Mouse (Mus musculus) kidney, postnatal 0 days (tissue): ENCODE measurements around the gene Sfmbt2. TPM values are rescaled to one million over a fixed set of nuclear protein-coding genes. Genes with fewer than 3 reads are reported as not detected.

Experiments used
- ATAC-seq: fragments of 200-750 bp; cut with Nextera tagmentation; replicated peaks from 2 replicates; pipeline ENCODE4 v1.8.0; 2017; ENCODE audit warnings: low read depth, moderate number of reproducible peaks, moderate TSS enrichment, moderate library complexity; ENCODE audit not compliant: low FRiP score
- DNase-seq: peaks from one replicate; pipeline ENCODE4 v3.0.0-alpha.2; 2016; ENCODE audit warnings: low spot score
- H3K27ac ChIP-seq: fragments of 300-500 bp; sonication (generic); 2 replicates; pipeline ENCODE4 v1.5.1; 2014; ENCODE audit warnings: mild to moderate bottlenecking
- H3K27me3 ChIP-seq: fragments of 300-500 bp; sonication (generic); 2 replicates; pipeline ENCODE4 v1.6.1; 2014; ENCODE audit warnings: low read length, mixed read lengths; ENCODE audit not compliant: insufficient read depth
- H3K36me3 ChIP-seq: fragments of 300-500 bp; sonication (generic); 2 replicates; pipeline ENCODE4 v1.6.1; 2014; ENCODE audit warnings: low read length, mixed read lengths; ENCODE audit not compliant: insufficient read depth
- H3K4me1 ChIP-seq: fragments of 300-500 bp; sonication (generic); replicated peaks from 2 replicates; pipeline ENCODE4 v1.6.1; 2014; ENCODE audit warnings: antibody characterized with exemption, low read length, mixed read lengths; ENCODE audit not compliant: insufficient read depth
- H3K4me2 ChIP-seq: fragments of 300-500 bp; sonication (generic); 2 replicates; pipeline ENCODE4 v1.6.1; 2014; ENCODE audit warnings: mild to moderate bottlenecking, low read length, moderate library complexity, mixed read lengths
- H3K4me3 ChIP-seq: fragments of 300-500 bp; sonication (generic); replicated peaks from 2 replicates; pipeline ENCODE4 v1.5.1; 2014; ENCODE audit warnings: low read depth, low read length
- H3K9ac ChIP-seq: fragments of 300-500 bp; sonication (generic); 2 replicates; pipeline ENCODE4 v1.6.1; 2014; ENCODE audit warnings: low read depth, low read length
- H3K9me3 ChIP-seq: fragments of 300-500 bp; sonication (generic); replicated peaks from 2 replicates; pipeline ENCODE4 v1.6.1; 2016; ENCODE audit warnings: low read length, inconsistent platforms, mixed read lengths
- CTCF ChIP-seq: IDR thresholded peaks from 2 replicates; pipeline ENCODE4 v1.5.1; 2016; ENCODE audit warnings: antibody characterized with exemption, low read depth, mild to moderate bottlenecking, moderate library complexity
- WGBS: fragments of 180-500 bp; shearing (Covaris S2); extraction: QIAGEN DNeasy Blood & Tissue Kit; methylation state at CpG from one replicate; pipeline ENCODE4 v1.1.7; 2014; 5-methylcytosine and 5-hydroxymethylcytosine counted together
- microRNA counts: library from miRNA; unstranded; fragments of <30 nt; microRNA quantifications from one replicate; lab custom pipeline; 2015
- microRNA-seq: library from miRNA; unstranded; fragments of <30 nt; microRNA quantifications from one replicate; pipeline ENCODE4, GENCODE M21; 2016
- polyA plus RNA-seq: library from polyadenylated mRNA; unstranded; fragments of >200 nt; fragmentation: Nextera tagmentation; extraction: Ambion mirVana; gene quantifications from 2 replicates; pipeline ENCODE4 v1.2.1, GENCODE M21; 2015

Sfmbt2 gene
- polyA plus RNA-seq, 1 experiment from 2014 or later = 0.84 TPM

- H3K4me3 ChIP-seq = no peak overlapping the region
- no peak overlapping the region for H3K4me2 ChIP-seq
- no peak for TF ChIP-seq CTCF
- no peaks in the 10 kb centered on the region for H3K27me3 ChIP-seq
- H3K9me3 ChIP-seq = no peaks in the 10 kb centered on the region
- no peaks in the 10 kb centered on the region for H3K4me1 ChIP-seq
- H3K36me3 ChIP-seq = no peaks in the 10 kb centered on the region
- no peak for ATAC-seq
- 93% methylated on average over 4 of the region's 4 CpGs for WGBS
- DNase-seq = no peak
- no peak overlapping the region for H3K9ac ChIP-seq
- H3K27ac ChIP-seq = no peak overlapping the region
Observed at GRCm38 (mm10) chr2:10572311-10572710, 202.0 kb downstream of the Sfmbt2 start.

- 88% methylated on average over 3 of the region's 3 CpGs for WGBS
- Histone ChIP-seq H3K27me3 (no peaks in the 10 kb centered on the region), H3K4me3 (no peak overlapping the region), H3K4me1 (no peaks in the 10 kb centered on the region), H3K36me3 (no peaks in the 10 kb centered on the region), H3K9me3 (no peaks in the 10 kb centered on the region), H3K9ac (no peak overlapping the region), H3K4me2 (no peak overlapping the region), H3K27ac (no peak overlapping the region)
- TF ChIP-seq CTCF = no peak
- no peak for DNase-seq
- no peak for ATAC-seq
Observed at GRCm38 (mm10) chr2:10575962-10576740, 205.8 kb downstream of the Sfmbt2 start.

- no peaks in the 10 kb centered on the region for H3K9me3 ChIP-seq
- H3K9ac ChIP-seq = no peak overlapping the region
- H3K4me1 ChIP-seq = no peaks in the 10 kb centered on the region
- no peaks in the 10 kb centered on the region for H3K27me3 ChIP-seq
- H3K4me2 ChIP-seq = no peak overlapping the region
- ATAC-seq (no peak), DNase-seq (no peak)
- H3K36me3 ChIP-seq = no peaks in the 10 kb centered on the region
- H3K27ac ChIP-seq = no peak overlapping the region
- TF ChIP-seq CTCF = no peak
- H3K4me3 ChIP-seq = no peak overlapping the region
- WGBS = 79% methylated on average over 4 of the region's 4 CpGs
Observed at GRCm38 (mm10) chr2:10582673-10583072, 212.4 kb downstream of the Sfmbt2 start.

GRCm38 (mm10) chr2:10583103-10583502 lies 212.8 kb downstream of the Sfmbt2 start:
- Histone ChIP-seq H3K4me1 (no peaks in the 10 kb centered on the region), H3K36me3 (no peaks in the 10 kb centered on the region), H3K9ac (no peak overlapping the region), H3K27ac (no peak overlapping the region), H3K4me2 (no peak overlapping the region), H3K9me3 (no peaks in the 10 kb centered on the region), H3K27me3 (no peaks in the 10 kb centered on the region), H3K4me3 (no peak overlapping the region)
- TF ChIP-seq CTCF = no peak
- WGBS = 80% methylated on average over 5 of the region's 5 CpGs
- no peak for ATAC-seq
- no peak for DNase-seq

GRCm38 (mm10) chr2:10591310-10591709 lies 221.0 kb downstream of the Sfmbt2 start:
- 72% methylated on average over 5 of the region's 5 CpGs for WGBS
- DNase-seq (no peak), ATAC-seq (no peak)
- H3K9me3 ChIP-seq = no peaks in the 10 kb centered on the region
- H3K4me3 ChIP-seq = no peak overlapping the region
- no peaks in the 10 kb centered on the region for H3K36me3 ChIP-seq
- no peak overlapping the region for H3K4me2 ChIP-seq
- no peak for TF ChIP-seq CTCF
- no peak overlapping the region for H3K27ac ChIP-seq
- H3K27me3 ChIP-seq = no peaks in the 10 kb centered on the region
- H3K4me1 ChIP-seq = no peaks in the 10 kb centered on the region
- H3K9ac ChIP-seq = no peak overlapping the region

- no peak for TF ChIP-seq CTCF
- ATAC-seq = no peak
- peak; percentile 75 for DNase-seq
- Histone ChIP-seq H3K9me3 (no peaks in the 10 kb centered on the region), H3K27me3 (no peaks in the 10 kb centered on the region), H3K4me2 (no peak overlapping the region), H3K4me1 (no peaks in the 10 kb centered on the region), H3K36me3 (no peaks in the 10 kb centered on the region), H3K9ac (no peak overlapping the region), H3K27ac (no peak overlapping the region), H3K4me3 (no peak overlapping the region)
- WGBS = 52% methylated on average over 2 of the region's 2 CpGs
Observed at GRCm38 (mm10) chr2:10615500-10615899, 245.2 kb downstream of the Sfmbt2 start.

MicroRNA genes within 50 kb of the gene (microRNA counts, 519-probe panel; counts per million panel counts)
- microRNA mmu-miR-297a+mmu-miR-466f+mmu-miR-669b (lab: Ali Mortazavi, UCI) = 330 counts per million, percentile 68 among the panel's probes with 10 or more counts
- 330 counts per million, percentile 68 among the panel's probes with 10 or more counts for microRNA mmu-miR-297b-3p (lab: Ali Mortazavi, UCI)
- 330 counts per million, percentile 68 among the panel's probes with 10 or more counts for microRNA mmu-miR-297b-5p (lab: Ali Mortazavi, UCI)
- microRNA mmu-miR-297c (lab: Ali Mortazavi, UCI) = 330 counts per million, percentile 68 among the panel's probes with 10 or more counts
- 4,079 counts per million, percentile 76 among the panel's probes with 10 or more counts for microRNA mmu-miR-466a-3p+mmu-miR-466b-3-3p (lab: Ali Mortazavi, UCI)
- 330 counts per million, percentile 68 among the panel's probes with 10 or more counts for microRNA mmu-miR-466a-5p+mmu-miR-466e-5p (lab: Ali Mortazavi, UCI)
- microRNA mmu-miR-466c-5p (lab: Ali Mortazavi, UCI) = 330 counts per million, percentile 68 among the panel's probes with 10 or more counts
- 330 counts per million, percentile 68 among the panel's probes with 10 or more counts for microRNA mmu-miR-466d-3p (lab: Ali Mortazavi, UCI)
- 330 counts per million, percentile 68 among the panel's probes with 10 or more counts for microRNA mmu-miR-466d-5p (lab: Ali Mortazavi, UCI)
- microRNA mmu-miR-466f-5p (lab: Ali Mortazavi, UCI) = 330 counts per million, percentile 68 among the panel's probes with 10 or more counts
- 3,523 counts per million, percentile 72 among the panel's probes with 10 or more counts for microRNA mmu-miR-466g (lab: Ali Mortazavi, UCI)
- 330 counts per million, percentile 68 among the panel's probes with 10 or more counts for microRNA mmu-miR-466h (lab: Ali Mortazavi, UCI)
- microRNA mmu-miR-466l (lab: Ali Mortazavi, UCI) = 330 counts per million, percentile 68 among the panel's probes with 10 or more counts
- microRNA mmu-miR-467a (lab: Ali Mortazavi, UCI) = 330 counts per million, percentile 68 among the panel's probes with 10 or more counts
- 330 counts per million, percentile 68 among the panel's probes with 10 or more counts for microRNA mmu-miR-467b (lab: Ali Mortazavi, UCI)
- 330 counts per million, percentile 68 among the panel's probes with 10 or more counts for microRNA mmu-miR-467c (lab: Ali Mortazavi, UCI)
- microRNA mmu-miR-467d (lab: Ali Mortazavi, UCI) = 330 counts per million, percentile 68 among the panel's probes with 10 or more counts
- 330 counts per million, percentile 68 among the panel's probes with 10 or more counts for microRNA mmu-miR-467e (lab: Ali Mortazavi, UCI)
- microRNA mmu-miR-669a (lab: Ali Mortazavi, UCI) = 330 counts per million, percentile 68 among the panel's probes with 10 or more counts
- microRNA mmu-miR-669e (lab: Ali Mortazavi, UCI) = 330 counts per million, percentile 68 among the panel's probes with 10 or more counts
- 4,636 counts per million, percentile 78 among the panel's probes with 10 or more counts for microRNA mmu-miR-669f (lab: Ali Mortazavi, UCI)
- microRNA mmu-miR-669g (lab: Ali Mortazavi, UCI) = 330 counts per million, percentile 68 among the panel's probes with 10 or more counts
- microRNA mmu-miR-669h-5p (lab: Ali Mortazavi, UCI) = 330 counts per million, percentile 68 among the panel's probes with 10 or more counts
- 330 counts per million, percentile 68 among the panel's probes with 10 or more counts for microRNA mmu-miR-669i (lab: Ali Mortazavi, UCI)
- 330 counts per million, percentile 68 among the panel's probes with 10 or more counts for microRNA mmu-miR-669j (lab: Ali Mortazavi, UCI)
- 330 counts per million, percentile 68 among the panel's probes with 10 or more counts for microRNA mmu-miR-669m (lab: Ali Mortazavi, UCI)
- 330 counts per million, percentile 68 among the panel's probes with 10 or more counts for microRNA mmu-miR-669o (lab: Ali Mortazavi, UCI)

Small RNA genes lying within 50 kb of the gene (microRNA-seq; reads per million reads assigned to microRNA genes)
- gene Gm22051 = not detected
- 0.60 reads per million for gene Gm22072
- not detected for gene Gm22091
- not detected for gene Gm22166
- not detected for gene Gm22239
- not detected for gene Gm22626
- gene Gm22635 = not detected
- gene Gm22677 = not detected
- not detected for gene Gm22678
- not detected for gene Gm22775
- gene Gm22925 = not detected
- not detected for gene Gm23108
- not detected for gene Gm23288
- not detected for gene Gm23542
- not detected for gene Gm23569
- not detected for gene Gm23571
- gene Gm23578 = not detected
- not detected for gene Gm23651
- not detected for gene Gm23988
- not detected for gene Gm24028
- not detected for gene Gm24167
- not detected for gene Gm24315
- gene Gm24342 = not detected
- gene Gm24488 = not detected
- gene Gm24640 = not detected
- gene Gm24673 = not detected
- gene Gm24761 = not detected
- not detected for gene Gm24806
- gene Gm25022 = not detected
- gene Gm25158 = not detected
- not detected for gene Gm25263
- gene Gm25285 = not detected
- gene Gm25316 = not detected
- not detected for gene Gm25451
- not detected for gene Gm25673
- not detected for gene Gm25680
- not detected for gene Gm25701
- not detected for gene Gm25753
- gene Gm25943 = not detected
- not detected for gene Gm26060
- not detected for gene Gm26073
- gene Gm26092 = not detected
- gene Gm26156 = not detected
- not detected for gene Gm26229
- not detected for gene Gm26398
- not detected for gene Gm26426
- gene Gm26431 = not detected
- not detected for gene Gm26491
- gene Mir297a-2 = 1.4 reads per million
- gene Mir297a-3 = not detected
- gene Mir297a-4 = not detected
- not detected for gene Mir297b
- gene Mir297c = not detected
- not detected for gene Mir466
- gene Mir466b-1 = not detected
- not detected for gene Mir466b-2
- not detected for gene Mir466b-3
- not detected for gene Mir466b-4
- gene Mir466b-5 = not detected
- not detected for gene Mir466b-6
- not detected for gene Mir466b-7
- not detected for gene Mir466b-8
- not detected for gene Mir466c-1
- not detected for gene Mir466c-2
- gene Mir466d = not detected
- not detected for gene Mir466e
- gene Mir466f-1 = not detected
- not detected for gene Mir466f-2
- gene Mir466f-3 = not detected
- not detected for gene Mir466g
- gene Mir466h = 0.80 reads per million
- not detected for gene Mir466l
- gene Mir466m = not detected
- 12.4 reads per million, percentile 25 among the genes with 10 or more reads in this experiment for gene Mir466n
- not detected for gene Mir466o
- not detected for gene Mir466p
- not detected for gene Mir467a-1
- gene Mir467a-10 = not detected
- not detected for gene Mir467a-2
- not detected for gene Mir467a-3
- gene Mir467a-4 = not detected
- not detected for gene Mir467a-5
- gene Mir467a-6 = not detected
- not detected for gene Mir467a-7
- gene Mir467a-8 = not detected
- not detected for gene Mir467a-9
- not detected for gene Mir467b
- gene Mir467c = 611 reads per million, percentile 72 among the genes with 10 or more reads in this experiment
- gene Mir467d = 933 reads per million, percentile 78 among the genes with 10 or more reads in this experiment
- 946 reads per million, percentile 78 among the genes with 10 or more reads in this experiment for gene Mir467e
- not detected for gene Mir669a-1
- not detected for gene Mir669a-10
- gene Mir669a-11 = not detected
- gene Mir669a-12 = not detected
- gene Mir669a-2 = not detected
- gene Mir669a-3 = not detected
- not detected for gene Mir669a-4
- gene Mir669a-5 = not detected
- not detected for gene Mir669a-6
- not detected for gene Mir669a-7
- gene Mir669a-8 = not detected
- not detected for gene Mir669a-9
- gene Mir669b = not detected
- 75.3 reads per million, percentile 49 among the genes with 10 or more reads in this experiment for gene Mir669c
- not detected for gene Mir669d
- gene Mir669d-2 = not detected
- 9.0 reads per million, percentile 21 among the genes with 10 or more reads in this experiment for gene Mir669e
- not detected for gene Mir669f
- gene Mir669g = not detected
- gene Mir669h = 3.6 reads per million, percentile 9 among the genes with 10 or more reads in this experiment
- not detected for gene Mir669i
- not detected for gene Mir669j
- gene Mir669k = not detected
- gene Mir669l = 212 reads per million, percentile 60 among the genes with 10 or more reads in this experiment
- gene Mir669m-1 = not detected
- not detected for gene Mir669m-2
- 260 reads per million, percentile 61 among the genes with 10 or more reads in this experiment for gene Mir669o
- not detected for gene Mir669p-1
- not detected for gene Mir669p-2

Other genes with a start within 250 kb of the Sfmbt2 start
- 0.78 TPM in 2 replicates for gene Itih2, start 239.1 kb upstream of the Sfmbt2 start, polyA plus RNA-seq
- 5.0 and 5.1 TPM in 2 replicates for gene Itih5, start 216.9 kb upstream of the Sfmbt2 start, polyA plus RNA-seq